Mouse (Mus musculus): ENCODE data around the gene Rhoj.
A peak's percentile ranks its signal among the peaks of the same experiment; 100 is the strongest.
"Not testable (repeated sequence)": the region's sequence is repeated elsewhere in the genome, so short reads cannot be mapped to it uniquely, and the experiment has no call there.

Rhoj gene

DNA sequence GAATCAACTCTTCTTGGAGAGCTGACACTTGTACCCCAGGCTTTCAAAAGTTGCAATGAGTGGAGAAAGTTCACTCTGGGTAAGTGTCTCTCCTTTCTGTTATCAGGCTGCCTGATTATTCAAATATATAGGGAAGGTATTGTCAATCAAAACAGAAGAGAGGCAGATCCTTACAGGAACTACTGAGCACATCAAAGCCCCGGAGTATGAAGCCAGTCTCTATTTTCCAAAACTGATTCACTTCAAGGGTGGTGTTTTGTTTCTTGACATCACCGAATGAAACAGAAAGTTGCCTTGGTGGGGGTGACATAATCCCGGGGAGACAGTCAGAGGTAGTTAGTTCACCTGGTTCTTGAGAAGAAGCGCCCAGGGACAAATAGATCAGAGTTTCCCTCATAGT is 108.6 kb downstream of the Rhoj start, which contains the start of gene Gphb5:
Gphb5 (minus strand) TSS at position 101 of the 400 bp plus-strand sequence.
- Histone ChIP-seq H3K4me3 (replicated peaks; ENCODE audit: low read length) (no peak within 1 kb of the TSS), H3K27me3 (ENCODE audit: insufficient read depth, low read length) (no peaks in the 10 kb centered on the region), H3K9me3 (ENCODE audit: low read length) (no peaks in the 10 kb centered on the region), H3K4me1 (replicated peaks; ENCODE audit: low read depth, low read length) (no peaks in the 10 kb centered on the region), H3K36me3 (ENCODE audit: insufficient read depth, low read length) (no peaks in the 10 kb centered on the region)
- TF ChIP-seq CTCF (conservative IDR thresholded peaks at IDR 0.05; ENCODE audit: low read length) (no peak), NANOG (IDR thresholded peaks at IDR 0.05; ENCODE audit: borderline replicate concordance, low read length) (no peak), POU5F1 (IDR thresholded peaks at IDR 0.05; ENCODE audit: borderline replicate concordance, low read length) (no peak)

- H3K9me3 ChIP-seq (ENCODE audit: low read length) = no peaks in the 10 kb centered on the region
- H3K4me1 ChIP-seq (replicated peaks; ENCODE audit: low read depth, low read length) = no peaks in the 10 kb centered on the region
- H3K27me3 ChIP-seq (ENCODE audit: insufficient read depth, low read length) = no peaks in the 10 kb centered on the region
- H3K4me3 ChIP-seq (replicated peaks; ENCODE audit: low read length) = no peak overlapping the region
- no peaks in the 10 kb centered on the region for H3K36me3 ChIP-seq (ENCODE audit: insufficient read depth, low read length)
- no peak for TF ChIP-seq CTCF (conservative IDR thresholded peaks at IDR 0.05; ENCODE audit: low read length)
- no peak for TF ChIP-seq NANOG (IDR thresholded peaks at IDR 0.05; ENCODE audit: borderline replicate concordance, low read length)
- no peak for TF ChIP-seq POU5F1 (IDR thresholded peaks at IDR 0.05; ENCODE audit: borderline replicate concordance, low read length)
Measured at GRCm38 (mm10) chr12:75424359-75424758, 116.2 kb downstream of the Rhoj start.

- H3K4me1 ChIP-seq (replicated peaks; ENCODE audit: low read depth, low read length) = no peaks in the 10 kb centered on the region
- no peak overlapping the region for H3K4me3 ChIP-seq (replicated peaks; ENCODE audit: low read length)
- H3K9me3 ChIP-seq (ENCODE audit: low read length) = no peaks in the 10 kb centered on the region
- no peaks in the 10 kb centered on the region for H3K27me3 ChIP-seq (ENCODE audit: insufficient read depth, low read length)
- no peak for TF ChIP-seq CTCF (conservative IDR thresholded peaks at IDR 0.05; ENCODE audit: low read length)
- TF ChIP-seq NANOG (IDR thresholded peaks at IDR 0.05; ENCODE audit: borderline replicate concordance, low read length) = no peak
- no peak for TF ChIP-seq POU5F1 (IDR thresholded peaks at IDR 0.05; ENCODE audit: borderline replicate concordance, low read length)
- no peaks in the 10 kb centered on the region for H3K36me3 ChIP-seq (ENCODE audit: insufficient read depth, low read length)
Measured at GRCm38 (mm10) chr12:75424817-75425216, 116.7 kb downstream of the Rhoj start.

GRCm38 (mm10) chr12:75425882-75426281 is 117.8 kb downstream of the Rhoj start:
- Histone ChIP-seq H3K36me3 (ENCODE audit: insufficient read depth, low read length) (no peaks in the 10 kb centered on the region), H3K27me3 (ENCODE audit: insufficient read depth, low read length) (no peaks in the 10 kb centered on the region), H3K4me1 (replicated peaks; ENCODE audit: low read depth, low read length) (no peaks in the 10 kb centered on the region), H3K9me3 (ENCODE audit: low read length) (no peaks in the 10 kb centered on the region), H3K4me3 (replicated peaks; ENCODE audit: low read length) (no peak overlapping the region)
- TF ChIP-seq NANOG (IDR thresholded peaks at IDR 0.05; ENCODE audit: borderline replicate concordance, low read length) (no peak), POU5F1 (IDR thresholded peaks at IDR 0.05; ENCODE audit: borderline replicate concordance, low read length) (no peak), CTCF (conservative IDR thresholded peaks at IDR 0.05; ENCODE audit: low read length) (no peak)

DNA sequence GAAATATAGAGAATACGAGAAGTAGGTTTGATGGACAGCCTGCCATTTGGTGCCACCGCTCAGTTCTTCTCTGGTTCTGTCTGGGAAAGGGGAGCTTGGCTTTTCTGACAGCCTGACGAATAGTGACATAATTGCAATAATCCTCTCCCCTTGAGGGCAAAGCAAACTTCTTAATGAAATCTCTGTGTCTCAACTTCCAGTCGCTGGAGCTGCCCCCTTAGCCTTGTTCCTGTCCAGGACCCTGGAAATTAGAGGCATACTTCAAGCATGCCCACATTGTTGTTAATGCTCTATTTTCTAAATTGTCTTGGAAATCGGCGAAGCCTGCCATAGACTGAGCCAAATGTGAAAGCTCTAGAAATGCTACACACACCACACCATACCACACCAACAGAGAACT is 120.6 kb downstream of the Rhoj start:
- H3K4me3 ChIP-seq (replicated peaks; ENCODE audit: low read length) = no peak overlapping the region
- H3K4me1 ChIP-seq (replicated peaks; ENCODE audit: low read depth, low read length) = peaks cover 11% of the 10 kb centered on the region
- no peaks in the 10 kb centered on the region for H3K27me3 ChIP-seq (ENCODE audit: insufficient read depth, low read length)
- TF ChIP-seq CTCF (conservative IDR thresholded peaks at IDR 0.05; ENCODE audit: low read length) (no peak), NANOG (IDR thresholded peaks at IDR 0.05; ENCODE audit: borderline replicate concordance, low read length) (no peak), POU5F1 (IDR thresholded peaks at IDR 0.05; ENCODE audit: borderline replicate concordance, low read length) (no peak)
- peaks cover 16% of the 10 kb centered on the region for H3K9me3 ChIP-seq (ENCODE audit: low read length)
- H3K36me3 ChIP-seq (ENCODE audit: insufficient read depth, low read length) = no peaks in the 10 kb centered on the region

DNA sequence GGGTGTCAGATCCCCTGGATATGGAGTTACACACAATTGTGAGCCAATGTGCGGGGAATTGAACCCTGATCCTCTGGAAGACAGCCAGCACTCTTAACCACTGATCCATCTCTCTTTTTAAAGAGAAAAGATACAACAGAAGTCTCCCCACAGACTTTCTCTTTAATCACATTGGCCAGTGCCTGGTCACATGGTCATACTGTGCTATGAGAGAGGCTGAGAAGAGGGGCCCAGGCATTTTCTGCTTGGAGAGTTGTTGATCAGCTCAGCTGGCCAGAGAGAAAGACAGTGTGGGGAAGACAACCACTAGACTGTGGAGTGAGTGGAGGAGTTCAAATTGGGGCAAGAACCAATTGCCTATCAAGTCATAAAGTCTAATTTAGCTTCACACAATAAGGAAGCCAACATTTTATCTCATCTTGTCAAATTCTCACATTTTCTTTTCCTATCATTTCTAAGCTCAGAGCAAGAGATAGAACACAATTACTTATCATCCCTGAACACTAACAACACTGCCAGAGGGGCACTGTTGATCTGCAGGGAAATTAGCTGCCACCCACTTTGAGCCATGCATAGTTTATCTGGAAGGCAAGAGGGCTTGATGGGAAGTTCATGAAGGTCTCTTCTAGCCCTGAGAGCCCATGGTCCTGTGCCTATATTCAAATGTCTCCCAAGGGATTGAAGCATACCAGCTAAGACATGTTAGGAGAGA is 121.7 kb downstream of the Rhoj start:
- no peak overlapping the region for H3K4me3 ChIP-seq (replicated peaks; ENCODE audit: low read length)
- no peaks in the 10 kb centered on the region for H3K36me3 ChIP-seq (ENCODE audit: insufficient read depth, low read length)
- H3K4me1 ChIP-seq (replicated peaks; ENCODE audit: low read depth, low read length) = peaks cover 11% of the 10 kb centered on the region
- H3K27me3 ChIP-seq (ENCODE audit: insufficient read depth, low read length) = no peaks in the 10 kb centered on the region
- no peak for TF ChIP-seq CTCF (conservative IDR thresholded peaks at IDR 0.05; ENCODE audit: low read length)
- no peak for TF ChIP-seq POU5F1 (IDR thresholded peaks at IDR 0.05; ENCODE audit: borderline replicate concordance, low read length)
- TF ChIP-seq NANOG (IDR thresholded peaks at IDR 0.05; ENCODE audit: borderline replicate concordance, low read length) = no peak
- H3K9me3 ChIP-seq (ENCODE audit: low read length) = peaks cover 16% of the 10 kb centered on the region

GRCm38 (mm10) chr12:75432400-75432799 is 124.3 kb downstream of the Rhoj start:
- not testable (repeated sequence) for H3K27me3 ChIP-seq (ENCODE audit: insufficient read depth, low read length); H3K36me3 ChIP-seq (ENCODE audit: insufficient read depth, low read length); H3K4me3 ChIP-seq (replicated peaks; ENCODE audit: low read length)
- peak; percentile 71; the same call in 1 of the 2 replicates for TF ChIP-seq NANOG (IDR thresholded peaks at IDR 0.05; ENCODE audit: borderline replicate concordance, low read length)
- Histone ChIP-seq H3K9me3 (ENCODE audit: low read length) (peaks cover 16% of the 10 kb centered on the region), H3K4me1 (replicated peaks; ENCODE audit: low read depth, low read length) (peaks cover 11% of the 10 kb centered on the region)

GRCm38 (mm10) chr12:75446245-75446644 is 138.1 kb downstream of the Rhoj start:
- TF ChIP-seq POU5F1 (IDR thresholded peaks at IDR 0.05; ENCODE audit: borderline replicate concordance, low read length) = no peak
- H3K4me1 ChIP-seq (replicated peaks; ENCODE audit: low read depth, low read length) = 0 out of 2 replicates have a peak, but pooled peaks cover 9% of the 10 kb centered on the region

GRCm38 (mm10) chr12:75448921-75449320 is 140.8 kb downstream of the Rhoj start:
- TF ChIP-seq POU5F1 (IDR thresholded peaks at IDR 0.05; ENCODE audit: borderline replicate concordance, low read length) (no peak), NANOG (IDR thresholded peaks at IDR 0.05; ENCODE audit: borderline replicate concordance, low read length) (no peak), CTCF (conservative IDR thresholded peaks at IDR 0.05; ENCODE audit: low read length) (no peak)
- peaks cover 27% of the 10 kb centered on the region for H3K36me3 ChIP-seq (ENCODE audit: insufficient read depth, low read length)
- no peak overlapping the region for H3K4me3 ChIP-seq (replicated peaks; ENCODE audit: low read length)
- H3K9me3 ChIP-seq (ENCODE audit: low read length) = no peaks in the 10 kb centered on the region
- H3K27me3 ChIP-seq (ENCODE audit: insufficient read depth, low read length) = no peaks in the 10 kb centered on the region
- H3K4me1 ChIP-seq (replicated peaks; ENCODE audit: low read depth, low read length) = 0 out of 2 replicates have a peak, but pooled peaks cover 9% of the 10 kb centered on the region

More at GRCm38 (mm10) chr12:75446245-75446644, 138.1 kb downstream of the Rhoj start:
- Histone ChIP-seq H3K9me3 (ENCODE audit: low read length) (no peaks in the 10 kb centered on the region), H3K4me3 (replicated peaks; ENCODE audit: low read length) (no peak overlapping the region), H3K27me3 (ENCODE audit: insufficient read depth, low read length) (no peaks in the 10 kb centered on the region), H3K36me3 (ENCODE audit: insufficient read depth, low read length) (peaks cover 2% of the 10 kb centered on the region)

Data from E14TG2a.4 (cell line).